Mouse (Mus musculus): ENCODE measurements around the gene Slc43a1.

DNA sequence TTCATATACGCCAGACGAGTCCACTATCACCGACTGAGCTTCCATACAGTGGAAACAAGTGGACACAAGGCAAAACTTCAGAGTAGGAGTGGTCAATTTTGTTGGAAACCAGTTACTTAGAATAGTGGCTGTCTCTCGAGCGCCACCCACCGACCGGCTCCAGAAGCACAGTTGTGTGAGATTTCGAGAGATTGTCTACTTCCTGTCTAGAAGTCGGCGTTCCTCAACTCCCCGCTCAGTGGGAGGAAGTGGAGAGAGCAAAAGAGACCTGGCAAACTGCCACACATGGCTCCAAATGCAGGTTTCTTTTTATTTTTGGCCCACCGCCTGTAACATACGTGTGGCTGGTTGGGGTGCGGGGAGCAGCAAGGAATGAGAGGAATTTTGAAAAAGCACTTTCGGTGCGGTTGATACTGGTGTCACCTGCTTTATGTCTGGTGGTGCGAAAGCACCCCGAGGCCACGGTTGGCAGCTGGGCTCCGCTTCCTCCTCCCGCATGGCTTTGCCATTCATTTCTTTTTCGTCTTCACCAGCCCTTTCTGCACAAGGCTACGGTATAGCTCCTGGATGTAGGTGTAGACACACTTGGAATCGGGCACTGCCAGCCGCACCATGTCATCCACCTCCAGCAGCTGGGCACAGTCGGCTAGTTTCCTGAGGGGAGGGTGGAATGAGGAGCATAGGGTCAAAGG lies 27.6 kb upstream of the Slc43a1 start:
- peak; percentile 91 for TF ChIP-seq CTCF (IDR thresholded peaks at IDR 0.05; ENCODE audit: low read depth, low read length)
- no peak for TF ChIP-seq POLR2A (IDR thresholded peaks at IDR 0.05; ENCODE audit: extremely low read depth, insufficient read depth, low read length)
